Mouse (Mus musculus) thymus, postnatal 36 days (tissue): ENCODE measurements around the gene Aox3.

Experiments used
- DNase-seq, 2 experiments: peaks; one replicate each; pipeline ENCODE4 v3.0.0; 2022; ENCODE audit warnings: mixed read lengths in 2 of 2

Aox3 gene

GRCm38 (mm10) chr1:58213838-58214237 is 100.9 kb downstream of the Aox3 start:
- DNase-seq = no peak

- no peak for DNase-seq
These were observed 102.4 kb downstream of the Aox3 start for GRCm38 (mm10) chr1:58215353-58215752.

GRCm38 (mm10) chr1:58215956-58216532 is 103.1 kb downstream of the Aox3 start:
- no peak for DNase-seq

- DNase-seq = no peak
These were observed 108.1 kb downstream of the Aox3 start for GRCm38 (mm10) chr1:58221070-58221469.

GRCm38 (mm10) chr1:58221879-58222278 is 108.9 kb downstream of the Aox3 start:
- DNase-seq = no peak

GRCm38 (mm10) chr1:58228086-58228485 is 115.2 kb downstream of the Aox3 start:
- no peak for DNase-seq

- no peak for DNase-seq
These were observed 116.0 kb downstream of the Aox3 start for GRCm38 (mm10) chr1:58228916-58229315.

- DNase-seq = no peak
These were observed 116.8 kb downstream of the Aox3 start for GRCm38 (mm10) chr1:58229774-58230173.

- no peak for DNase-seq
These were observed 117.6 kb downstream of the Aox3 start for GRCm38 (mm10) chr1:58230542-58230941.

GRCm38 (mm10) chr1:58235405-58235804 is 122.5 kb downstream of the Aox3 start:
- DNase-seq = no peak

GRCm38 (mm10) chr1:58237527-58238299 is 124.8 kb downstream of the Aox3 start:
- no peak for DNase-seq

- no peak for DNase-seq
These were observed 125.5 kb downstream of the Aox3 start for GRCm38 (mm10) chr1:58238440-58238839.

- no peak for DNase-seq
These were observed 126.0 kb downstream of the Aox3 start for GRCm38 (mm10) chr1:58238961-58239360.

GRCm38 (mm10) chr1:58240347-58240746 is 127.4 kb downstream of the Aox3 start:
- no peak for DNase-seq

GRCm38 (mm10) chr1:58244487-58244886 is 131.6 kb downstream of the Aox3 start:
- DNase-seq = no peak

- no peak for DNase-seq
These were observed 135.6 kb downstream of the Aox3 start for GRCm38 (mm10) chr1:58248518-58248917.
